Mouse (Mus musculus) cerebellum, postnatal 36 days (tissue): Measurements from ENCODE around the gene Sord.
"Not testable (repeated sequence)": the region's sequence is repeated elsewhere in the genome, so short reads cannot be mapped to it uniquely, and the experiment has no call there.

ENCODE experiments used
- DNase-seq, 2 experiments: peaks; one replicate each; pipeline ENCODE4 v3.0.0; 2021 to 2022; ENCODE audit warnings: mixed read lengths in 2 of 2

The Sord gene

GRCm38 (mm10) chr2:122234611-122235288 lies at the start of gene Sord:
Gene Sord (plus strand): TSS chr2:122234749.
- peak; percentile 61 to 75 for DNase-seq

GRCm38 (mm10) chr2:122185086-122185485 lies 49.5 kb upstream of the Sord start:
- no peak for DNase-seq

GRCm38 (mm10) chr2:122186106-122186505 lies 48.4 kb upstream of the Sord start, which contains the start of the genes Patl2 and Terb2:
Gene Patl2 (minus strand): TSS chr2:122186189.
Gene Terb2 (plus strand): TSS chr2:122186272.
- no peak for DNase-seq

- no peak for DNase-seq
Observed at GRCm38 (mm10) chr2:122186751-122187150, 47.8 kb upstream of the Sord start.

GRCm38 (mm10) chr2:122191849-122192248 lies 42.7 kb upstream of the Sord start:
- no peak for DNase-seq

- no peak for DNase-seq
Observed at GRCm38 (mm10) chr2:122194509-122194929, 40.0 kb upstream of the Sord start.

GRCm38 (mm10) chr2:122201501-122201900 lies 33.0 kb upstream of the Sord start:
- DNase-seq, result no peak

- DNase-seq, result no peak
Observed at GRCm38 (mm10) chr2:122206440-122207107, 28.0 kb upstream of the Sord start.

- no peak for DNase-seq
Observed at GRCm38 (mm10) chr2:122210534-122211228, 23.9 kb upstream of the Sord start.

GRCm38 (mm10) chr2:122217075-122217474 lies 17.5 kb upstream of the Sord start:
- DNase-seq, result not testable (repeated sequence)

GRCm38 (mm10) chr2:122218234-122218633 lies 16.3 kb upstream of the Sord start:
- no peak for DNase-seq

- DNase-seq, result no peak
Observed at GRCm38 (mm10) chr2:122221378-122221777, 13.2 kb upstream of the Sord start.

- no peak for DNase-seq
Observed at GRCm38 (mm10) chr2:122221798-122222197, 12.8 kb upstream of the Sord start.

GRCm38 (mm10) chr2:122222272-122222671 lies 12.3 kb upstream of the Sord start:
- DNase-seq, result no peak

GRCm38 (mm10) chr2:122223654-122224053 lies 10.9 kb upstream of the Sord start:
- DNase-seq, result no peak

GRCm38 (mm10) chr2:122230395-122230794 lies 4.2 kb upstream of the Sord start:
- no peak for DNase-seq

- no peak for DNase-seq
Observed at GRCm38 (mm10) chr2:122231616-122232015, 2.9 kb upstream of the Sord start.

- no peak for DNase-seq
Observed at GRCm38 (mm10) chr2:122233341-122233740, 1.2 kb upstream of the Sord start.

- peak; percentile 29 to 35 for DNase-seq
Observed at GRCm38 (mm10) chr2:122233759-122234557, 591 bp upstream of the Sord start.

- DNase-seq, result no peak
Observed at GRCm38 (mm10) chr2:122235425-122235824, 876 bp downstream of the Sord start.

GRCm38 (mm10) chr2:122236321-122236720 lies 1.8 kb downstream of the Sord start:
- DNase-seq, result no peak

GRCm38 (mm10) chr2:122237891-122238470 lies 3.4 kb downstream of the Sord start:
- DNase-seq, result no peak
